Mouse (Mus musculus): ENCODE data around the gene Tnni1. TPM values are rescaled to one million over a fixed set of nuclear protein-coding genes. Genes with fewer than 3 reads are reported as not detected.

Gene Tnni1
- polyA plus RNA-seq, 1 experiment from 2014 or later = 3,602 TPM

DNA sequence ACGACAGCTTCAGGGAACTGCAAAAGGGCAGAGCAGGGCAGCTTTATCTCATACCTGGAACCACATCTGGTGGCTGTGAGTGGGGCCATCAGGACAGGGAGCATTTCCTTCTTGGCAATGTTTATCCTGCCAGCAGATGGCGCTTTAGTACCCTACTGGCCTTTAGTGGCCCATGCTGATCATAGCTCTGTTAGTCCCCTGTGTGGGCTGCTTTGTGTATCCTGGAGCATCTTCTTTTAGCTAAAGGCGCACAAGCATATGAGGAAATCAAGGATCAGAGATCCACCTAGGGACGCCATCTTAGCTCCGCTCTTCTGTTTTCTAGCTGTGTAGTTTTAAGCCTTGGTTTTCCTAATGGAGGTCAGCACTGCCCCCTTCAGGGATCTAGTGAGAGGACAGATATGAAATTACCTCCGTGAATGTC lies 67.9 kb downstream of the Tnni1 start:
- ATAC-seq (ENCODE audit: extremely low read depth, insufficient number of reproducible peaks, low FRiP score, low TSS enrichment) = no peak
- H3K9ac ChIP-seq = peak overlapping the region; percentile 66; the same call in 1 of the 2 replicates
- no peaks in the 10 kb centered on the region for H3K9me3 ChIP-seq
- no peaks in the 10 kb centered on the region for H3K27me3 ChIP-seq (replicated peaks)
- H3K4me3 ChIP-seq = no peak overlapping the region
- 29% methylated on average over 6 of the region's 6 CpGs for WGBS
- peak overlapping the region; percentile 48; the same call in 1 of the 2 replicates for H3K27ac ChIP-seq (replicated peaks)
- peaks cover 98% of the 10 kb centered on the region for H3K4me1 ChIP-seq
- peaks cover 100% of the 10 kb centered on the region for H3K36me3 ChIP-seq
- no peak overlapping the region for H3K4me2 ChIP-seq

DNA sequence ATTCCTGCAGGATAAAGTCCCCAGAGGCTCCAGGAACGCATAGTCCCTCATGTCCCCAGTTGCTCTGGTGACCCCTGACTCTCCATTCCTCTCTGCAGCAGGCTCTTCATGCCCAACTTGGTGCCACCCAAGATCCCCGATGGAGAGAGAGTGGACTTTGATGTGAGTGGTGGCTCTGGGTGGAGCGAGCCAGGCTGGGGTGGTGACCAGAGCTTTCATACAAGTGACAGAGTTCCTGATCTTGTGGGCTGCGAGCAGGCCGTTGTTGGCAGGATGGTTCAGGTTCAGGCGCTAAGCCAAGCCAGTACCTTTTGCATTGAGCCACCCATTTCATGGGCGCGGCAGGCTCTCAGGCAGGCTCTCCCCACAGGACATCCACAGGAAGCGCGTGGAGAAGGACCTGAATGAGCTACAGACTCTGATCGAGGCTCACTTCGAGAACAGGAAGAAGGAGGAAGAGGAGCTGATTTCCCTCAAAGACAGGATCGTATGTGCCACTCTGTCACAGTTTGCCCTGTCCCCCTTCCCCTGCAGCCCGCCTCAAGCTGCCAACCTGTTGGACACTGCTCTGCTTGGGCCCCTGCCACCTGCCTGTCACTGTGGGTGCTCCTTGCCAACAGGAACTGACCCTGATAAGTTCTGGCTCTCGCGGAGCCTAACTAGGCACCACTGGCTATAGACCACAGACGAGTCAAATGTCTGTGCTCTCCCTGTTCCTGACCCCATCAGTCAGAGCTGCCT lies 68.5 kb downstream of the Tnni1 start:
- ATAC-seq (ENCODE audit: extremely low read depth, insufficient number of reproducible peaks, low FRiP score, low TSS enrichment) = no peak
- H3K27ac ChIP-seq (replicated peaks) = peak overlapping the region; percentile 48; the same call in 1 of the 2 replicates
- H3K9ac ChIP-seq = peak overlapping the region; percentile 66
- no peaks in the 10 kb centered on the region for H3K27me3 ChIP-seq (replicated peaks)
- no peaks in the 10 kb centered on the region for H3K9me3 ChIP-seq
- 61% methylated on average over 17 of the region's 17 CpGs for WGBS
- no peak overlapping the region for H3K4me3 ChIP-seq
- peaks cover 100% of the 10 kb centered on the region for H3K36me3 ChIP-seq
- peaks cover 98% of the 10 kb centered on the region for H3K4me1 ChIP-seq
- no peak overlapping the region for H3K4me2 ChIP-seq

- ATAC-seq (ENCODE audit: extremely low read depth, insufficient number of reproducible peaks, low FRiP score, low TSS enrichment) = no peak
- Histone ChIP-seq H3K4me3 (no peak overlapping the region), H3K27me3 (replicated peaks) (no peaks in the 10 kb centered on the region), H3K4me2 (no peak overlapping the region), H3K9ac (peak overlapping the region; percentile 67), H3K27ac (replicated peaks) (peak overlapping the region; percentile 12), H3K4me1 (peaks cover 86% of the 10 kb centered on the region), H3K36me3 (peaks cover 75% of the 10 kb centered on the region), H3K9me3 (no peaks in the 10 kb centered on the region)
- WGBS = 61% methylated on average over 12 of the region's 12 CpGs
Measured at GRCm38 (mm10) chr1:135850722-135851512, 71.7 kb downstream of the Tnni1 start.

DNA sequence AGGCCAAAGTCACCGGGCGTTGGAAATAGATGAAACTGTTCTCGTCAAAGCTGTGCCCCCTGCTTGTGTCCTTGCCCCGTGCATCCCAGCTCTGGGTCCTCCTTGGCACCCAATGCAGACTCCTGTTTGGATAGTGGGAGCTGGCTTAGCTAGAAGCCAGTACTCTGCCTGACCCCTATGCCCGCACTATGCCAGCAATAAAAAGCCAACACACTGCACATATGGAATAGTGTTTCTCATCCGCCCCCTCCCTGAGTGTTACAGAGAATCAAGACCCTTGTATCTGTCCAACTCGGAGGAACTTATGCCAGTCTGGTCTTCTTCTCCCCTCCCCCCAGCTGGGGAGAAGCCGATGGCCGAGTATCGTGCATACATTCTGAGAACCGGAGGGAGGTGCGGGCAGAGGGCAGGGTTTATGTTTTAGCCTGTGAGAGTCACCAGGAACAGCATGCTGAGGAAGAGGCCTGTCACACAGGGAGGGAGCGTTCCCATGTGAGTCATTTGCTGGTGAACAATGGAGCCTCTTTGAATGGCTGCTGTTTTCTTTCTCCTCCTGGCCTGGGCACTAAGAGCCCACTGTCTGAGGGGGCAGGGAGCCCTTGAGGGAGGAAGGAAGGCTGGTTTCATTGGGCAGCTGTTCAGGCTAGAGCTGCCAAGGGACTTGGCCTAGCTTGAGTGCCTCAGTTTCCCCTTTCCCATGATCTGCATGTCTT lies 73.0 kb downstream of the Tnni1 start:
- ATAC-seq (ENCODE audit: extremely low read depth, insufficient number of reproducible peaks, low FRiP score, low TSS enrichment) = no peak
- Histone ChIP-seq H3K27me3 (replicated peaks) (no peaks in the 10 kb centered on the region), H3K4me3 (no peak overlapping the region), H3K9me3 (no peaks in the 10 kb centered on the region), H3K9ac (0 out of 2 replicates have a peak overlapping the region, but pooled peaks have one; percentile 0), H3K4me2 (no peak overlapping the region), H3K4me1 (peaks cover 77% of the 10 kb centered on the region), H3K27ac (replicated peaks) (peak overlapping the region; percentile 12), H3K36me3 (peaks cover 62% of the 10 kb centered on the region)
- 59% methylated on average over 13 of the region's 13 CpGs for WGBS

DNA sequence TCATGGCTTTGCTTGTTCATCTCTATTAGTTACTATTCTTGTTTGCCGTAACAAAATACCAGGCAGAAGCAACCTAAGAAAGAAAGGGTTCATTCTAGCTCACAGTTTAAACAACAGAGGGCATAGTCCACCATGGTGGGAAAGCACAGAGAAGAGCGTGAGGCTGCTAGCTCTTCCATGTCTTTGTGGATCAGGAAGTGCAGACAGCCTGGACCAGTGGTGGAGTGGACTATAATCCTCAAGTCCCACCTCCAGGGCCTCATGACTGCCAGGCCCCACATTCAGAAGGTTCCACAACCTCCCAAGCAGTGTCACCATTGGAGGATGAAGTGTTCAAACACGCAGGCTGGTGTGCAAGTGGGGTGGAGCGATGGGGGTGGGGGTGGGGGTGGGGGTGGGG lies 74.0 kb downstream of the Tnni1 start:
- no peaks in the 10 kb centered on the region for H3K27me3 ChIP-seq (replicated peaks)
- no peak for ATAC-seq (ENCODE audit: extremely low read depth, insufficient number of reproducible peaks, low FRiP score, low TSS enrichment)
- 74% methylated on average over 4 of the region's 4 CpGs for WGBS
- no peaks in the 10 kb centered on the region for H3K9me3 ChIP-seq
- H3K4me2 ChIP-seq = no peak overlapping the region
- H3K36me3 ChIP-seq = peaks cover 52% of the 10 kb centered on the region
- H3K27ac ChIP-seq (replicated peaks) = peak overlapping the region; percentile 12
- H3K9ac ChIP-seq = no peak overlapping the region
- H3K4me3 ChIP-seq = no peak overlapping the region
- peaks cover 70% of the 10 kb centered on the region for H3K4me1 ChIP-seq

DNA sequence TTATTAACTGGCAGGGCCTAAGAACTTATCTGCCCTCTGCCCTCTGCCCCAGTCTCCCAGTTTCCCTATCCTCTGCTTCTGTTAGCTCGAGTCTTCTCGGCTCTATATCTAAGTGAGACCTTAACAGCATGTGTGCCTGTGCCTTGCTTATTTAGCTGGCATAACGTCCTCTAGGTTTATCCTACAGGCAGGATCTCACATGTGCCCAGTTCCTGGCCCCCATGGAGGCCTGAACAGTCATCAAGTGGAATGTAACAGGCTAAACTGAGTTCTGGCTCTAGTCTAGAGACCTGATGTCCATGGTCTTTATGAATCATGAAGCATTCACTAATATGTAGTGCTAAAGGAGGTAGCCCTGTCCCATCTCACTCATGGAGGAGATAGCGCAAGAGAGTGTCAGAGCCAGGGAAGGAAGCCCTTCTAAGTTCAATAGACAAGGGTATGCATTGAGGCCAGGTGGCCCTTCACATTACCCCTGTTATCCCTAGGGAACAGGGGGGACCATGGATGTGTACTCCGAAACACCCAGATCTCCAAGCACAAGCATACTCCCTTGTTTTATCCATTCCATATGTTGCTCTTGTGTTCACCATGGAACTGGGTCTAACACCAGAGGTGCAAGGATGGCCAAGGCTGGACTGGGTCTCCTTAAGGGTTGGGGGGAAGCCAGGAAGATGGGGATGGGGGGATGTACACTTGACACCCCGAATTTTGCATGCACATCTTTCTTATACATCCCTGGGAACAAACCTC lies 75.5 kb downstream of the Tnni1 start:
- Histone ChIP-seq H3K4me3 (no peak overlapping the region), H3K36me3 (peaks cover 37% of the 10 kb centered on the region), H3K27me3 (replicated peaks) (no peaks in the 10 kb centered on the region), H3K27ac (replicated peaks) (peak overlapping the region; percentile 1; the same call in 1 of the 2 replicates), H3K4me1 (peaks cover 56% of the 10 kb centered on the region), H3K9me3 (no peaks in the 10 kb centered on the region), H3K9ac (no peak overlapping the region), H3K4me2 (no peak overlapping the region)
- 66% methylated on average over 6 of the region's 6 CpGs for WGBS
- no peak for ATAC-seq (ENCODE audit: extremely low read depth, insufficient number of reproducible peaks, low FRiP score, low TSS enrichment)

- 78% methylated on average over 1 of the region's 1 CpGs for WGBS
- H3K27ac ChIP-seq (replicated peaks) = 0 out of 2 replicates have a peak overlapping the region, but pooled peaks have one; percentile 24
- H3K36me3 ChIP-seq = peaks cover 31% of the 10 kb centered on the region
- H3K4me1 ChIP-seq = peaks cover 50% of the 10 kb centered on the region
- H3K27me3 ChIP-seq (replicated peaks) = no peaks in the 10 kb centered on the region
- H3K9ac ChIP-seq = no peak overlapping the region
- H3K4me2 ChIP-seq = no peak overlapping the region
- no peak for ATAC-seq (ENCODE audit: extremely low read depth, insufficient number of reproducible peaks, low FRiP score, low TSS enrichment)
- H3K9me3 ChIP-seq = no peaks in the 10 kb centered on the region
- no peak overlapping the region for H3K4me3 ChIP-seq
Measured at GRCm38 (mm10) chr1:135855344-135855687, 76.1 kb downstream of the Tnni1 start.

- no peak overlapping the region for H3K4me2 ChIP-seq
- H3K9me3 ChIP-seq = no peaks in the 10 kb centered on the region
- H3K4me1 ChIP-seq = peaks cover 46% of the 10 kb centered on the region
- H3K27ac ChIP-seq (replicated peaks) = 0 out of 2 replicates have a peak overlapping the region, but pooled peaks have one; percentile 24
- H3K9ac ChIP-seq = no peak overlapping the region
- no peaks in the 10 kb centered on the region for H3K27me3 ChIP-seq (replicated peaks)
- no peak for ATAC-seq (ENCODE audit: extremely low read depth, insufficient number of reproducible peaks, low FRiP score, low TSS enrichment)
- no peak overlapping the region for H3K4me3 ChIP-seq
- 47% methylated on average over 4 of the region's 4 CpGs for WGBS
- peaks cover 24% of the 10 kb centered on the region for H3K36me3 ChIP-seq
Measured at GRCm38 (mm10) chr1:135856070-135856469, 76.8 kb downstream of the Tnni1 start.

DNA sequence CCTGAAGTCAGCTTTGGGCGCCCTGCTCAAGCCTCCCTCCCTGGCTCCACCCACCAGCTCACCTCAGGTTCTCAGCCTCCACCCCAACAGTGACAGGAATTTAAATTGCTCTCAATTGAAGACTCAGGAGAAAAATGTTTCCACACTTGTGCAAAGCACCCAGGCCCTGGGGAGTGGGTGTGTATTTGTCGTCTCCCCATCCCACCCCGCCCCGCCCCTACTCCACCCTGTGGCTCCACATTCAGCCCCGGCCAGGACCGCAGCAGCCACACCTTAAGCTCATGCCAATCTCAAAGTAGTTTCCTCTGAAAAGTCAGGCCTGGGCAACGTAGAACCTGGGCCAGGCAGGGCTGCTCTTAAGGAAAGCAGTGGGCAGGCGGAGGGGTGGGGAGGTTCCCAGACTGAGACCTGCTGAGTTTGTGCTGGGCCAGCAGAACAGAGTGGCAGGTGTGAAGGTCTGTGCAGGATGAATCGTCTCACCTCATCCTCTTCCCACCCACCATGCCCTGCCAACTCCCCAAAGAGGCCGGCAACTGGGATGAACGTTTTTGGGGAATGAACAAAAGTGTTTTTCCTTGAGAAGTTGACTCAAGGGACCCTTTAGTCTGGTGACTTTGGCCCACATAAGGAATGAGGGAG lies 78.0 kb downstream of the Tnni1 start:
- H3K36me3 ChIP-seq = peaks cover 12% of the 10 kb centered on the region
- no peak overlapping the region for H3K4me2 ChIP-seq
- H3K4me1 ChIP-seq = peaks cover 46% of the 10 kb centered on the region
- no peak overlapping the region for H3K9ac ChIP-seq
- no peak overlapping the region for H3K4me3 ChIP-seq
- WGBS = 55% methylated on average over 11 of the region's 11 CpGs
- ATAC-seq (ENCODE audit: extremely low read depth, insufficient number of reproducible peaks, low FRiP score, low TSS enrichment) = no peak
- H3K9me3 ChIP-seq = no peaks in the 10 kb centered on the region
- H3K27me3 ChIP-seq (replicated peaks) = no peaks in the 10 kb centered on the region
- no peak overlapping the region for H3K27ac ChIP-seq (replicated peaks)

GRCm38 (mm10) chr1:135858533-135858932 lies 79.3 kb downstream of the Tnni1 start:
- no peak for ATAC-seq (ENCODE audit: extremely low read depth, insufficient number of reproducible peaks, low FRiP score, low TSS enrichment)
- no peak overlapping the region for H3K9ac ChIP-seq
- no peak overlapping the region for H3K27ac ChIP-seq (replicated peaks)
- no peak overlapping the region for H3K4me3 ChIP-seq
- no peaks in the 10 kb centered on the region for H3K9me3 ChIP-seq
- no peak overlapping the region for H3K4me2 ChIP-seq
- no peaks in the 10 kb centered on the region for H3K27me3 ChIP-seq (replicated peaks)
- peaks cover 46% of the 10 kb centered on the region for H3K4me1 ChIP-seq
- 88% methylated on average over 7 of the region's 7 CpGs for WGBS
- 0 out of 2 replicates have a peak, but pooled peaks cover 2% of the 10 kb centered on the region for H3K36me3 ChIP-seq
